Mouse (Mus musculus) heart, adult 11 months (tissue): ENCODE data around the gene Nr5a2.

Experiments used
- DNase-seq: peaks from one replicate; pipeline ENCODE4 v3.0.0; 2022

Gene Nr5a2

GRCm38 (mm10) chr1:136948511-136949275 is 11.6 kb downstream of the Nr5a2 start:
- peak; percentile 90 for DNase-seq

DNA sequence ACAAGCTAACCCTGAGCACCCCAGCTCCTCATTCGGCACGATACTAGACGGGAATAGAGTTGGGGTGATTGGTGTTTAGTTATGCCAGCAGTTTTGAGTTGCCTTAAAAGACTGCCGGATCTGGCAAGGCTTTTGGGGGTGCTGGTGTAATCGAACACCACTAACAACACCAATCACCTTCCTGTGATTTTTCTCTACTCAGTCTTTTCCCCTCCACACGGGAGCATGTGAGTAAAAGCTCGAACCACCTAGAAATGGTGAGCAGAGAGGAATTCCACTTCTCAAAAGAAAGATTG is 12.2 kb downstream of the Nr5a2 start:
- peak; percentile 48 for DNase-seq

DNA sequence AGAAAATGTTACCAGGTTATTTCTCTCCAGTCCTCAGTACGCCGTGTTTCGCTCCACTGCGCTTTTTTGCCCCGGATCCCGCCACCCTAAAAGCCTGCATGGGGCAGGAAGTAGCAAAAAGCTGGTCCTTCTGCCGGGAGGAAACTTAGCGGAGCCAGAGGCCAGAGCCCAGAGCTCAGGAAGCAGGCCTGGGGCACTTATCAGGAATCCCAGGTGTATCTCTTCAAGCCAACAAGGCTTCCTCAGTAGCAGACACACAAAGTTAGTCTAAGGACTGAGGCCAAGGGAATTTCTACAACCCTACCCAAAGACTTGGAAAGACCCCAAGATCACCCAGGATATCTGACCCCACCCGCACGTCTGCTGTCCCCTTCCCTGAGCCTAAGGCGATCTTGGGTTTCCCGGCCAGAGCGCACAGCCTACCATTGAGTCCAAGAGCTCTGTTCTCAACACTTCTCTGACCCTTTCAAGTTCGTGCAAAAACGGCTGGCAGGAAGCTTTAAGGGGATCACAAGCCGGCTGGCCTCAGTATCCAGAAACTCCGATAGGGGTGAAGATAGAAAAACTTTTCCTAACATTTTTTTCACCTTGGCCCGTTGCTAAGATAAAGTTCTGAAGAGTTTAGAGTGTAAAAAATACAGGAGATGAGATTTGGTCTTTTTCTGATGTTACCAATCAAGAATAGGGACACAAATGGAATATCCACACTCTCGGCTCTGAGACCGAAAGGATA is 12.7 kb downstream of the Nr5a2 start:
- DNase-seq: peak; percentile 87

DNA sequence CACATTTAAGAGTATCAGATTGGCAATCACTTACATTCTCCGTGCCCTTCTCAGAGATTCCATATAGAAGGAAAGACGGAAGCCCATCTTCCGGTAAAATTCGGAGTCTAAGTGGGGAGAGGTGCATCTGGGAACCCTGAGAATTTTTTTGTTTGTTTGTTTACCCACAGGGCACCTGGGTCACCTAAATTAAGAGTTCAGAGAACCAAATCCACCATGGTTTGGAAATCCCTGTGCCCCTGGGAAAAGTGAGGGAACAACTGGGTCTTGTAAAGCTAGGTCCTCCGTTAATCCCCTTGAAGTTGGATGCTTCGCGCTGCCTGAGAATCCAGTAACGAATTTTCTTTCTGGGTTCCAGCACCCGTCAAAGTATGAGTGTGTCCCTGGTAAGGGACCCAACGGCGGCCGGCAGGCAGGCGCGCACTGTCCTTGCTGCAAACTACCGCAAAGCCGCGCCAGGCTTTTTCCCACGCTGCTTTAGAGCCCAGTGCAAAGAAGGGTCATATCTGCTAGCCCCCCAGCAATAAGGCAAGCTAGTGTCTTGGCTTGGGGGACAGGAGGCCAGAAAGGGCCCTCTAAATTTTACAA is 13.3 kb downstream of the Nr5a2 start:
- peak; percentile 86 for DNase-seq

GRCm38 (mm10) chr1:136946404-136946803 is 13.8 kb downstream of the Nr5a2 start:
- DNase-seq: peak; percentile 25

DNA sequence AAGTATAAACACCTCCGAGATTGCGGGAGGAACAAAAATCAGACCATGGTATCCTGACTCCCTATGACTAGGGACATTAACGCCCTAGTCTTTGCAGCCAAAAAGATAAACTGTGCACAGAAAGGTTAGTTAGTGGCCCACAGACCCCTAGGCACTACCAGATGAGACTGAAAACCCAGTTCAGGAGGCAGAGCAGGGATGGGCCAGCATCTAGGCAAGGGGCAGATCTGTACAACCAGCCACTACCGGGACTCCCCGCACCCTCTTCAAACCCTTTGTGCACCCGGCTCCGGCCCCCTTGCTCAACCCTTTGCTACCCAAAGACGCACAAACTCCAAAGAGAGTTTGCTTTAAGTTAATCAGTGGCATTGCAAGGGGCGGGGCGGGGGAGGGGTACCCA is 14.4 kb downstream of the Nr5a2 start:
- DNase-seq: peak; percentile 49

GRCm38 (mm10) chr1:136945426-136945825 is 14.8 kb downstream of the Nr5a2 start:
- DNase-seq: no peak

DNA sequence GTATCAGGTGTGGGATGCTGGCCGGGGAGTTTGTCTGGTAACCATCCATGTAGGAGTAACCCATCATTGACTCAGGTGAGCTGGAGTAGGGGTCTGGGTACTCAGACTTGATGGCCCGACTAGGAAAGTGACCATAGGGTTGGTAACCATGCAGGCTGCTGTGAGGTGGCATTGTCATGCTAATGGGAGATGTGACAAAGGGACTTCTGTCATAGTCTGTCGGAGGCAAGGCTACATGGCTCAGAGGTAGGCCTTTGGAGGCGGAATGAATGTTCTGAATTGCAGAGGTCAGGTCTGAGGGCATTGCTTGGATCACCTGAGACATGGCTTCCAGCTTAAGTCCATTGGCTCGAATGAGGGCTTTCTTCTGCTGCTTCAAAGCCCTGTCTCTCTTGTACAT is 19.6 kb downstream of the Nr5a2 start:
- DNase-seq: no peak

DNA sequence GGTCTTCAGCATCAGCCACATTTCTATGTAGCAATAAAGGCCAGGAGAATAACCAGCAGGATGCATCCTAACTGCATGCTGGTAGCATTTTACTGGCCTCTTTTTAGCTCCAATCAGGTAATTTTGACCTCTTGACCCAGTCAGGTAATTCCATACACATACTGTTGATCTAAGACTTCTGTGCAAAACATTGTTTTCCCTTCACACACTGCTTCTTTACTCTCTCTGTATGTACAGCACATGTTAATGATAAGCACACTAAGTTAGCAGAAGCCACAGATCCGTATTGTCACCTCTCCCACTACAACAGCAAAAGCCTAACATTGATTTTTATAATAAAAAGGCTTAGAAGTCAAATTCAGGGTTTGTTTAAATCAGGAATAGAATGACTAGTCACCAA is 21.0 kb downstream of the Nr5a2 start:
- DNase-seq: no peak

DNA sequence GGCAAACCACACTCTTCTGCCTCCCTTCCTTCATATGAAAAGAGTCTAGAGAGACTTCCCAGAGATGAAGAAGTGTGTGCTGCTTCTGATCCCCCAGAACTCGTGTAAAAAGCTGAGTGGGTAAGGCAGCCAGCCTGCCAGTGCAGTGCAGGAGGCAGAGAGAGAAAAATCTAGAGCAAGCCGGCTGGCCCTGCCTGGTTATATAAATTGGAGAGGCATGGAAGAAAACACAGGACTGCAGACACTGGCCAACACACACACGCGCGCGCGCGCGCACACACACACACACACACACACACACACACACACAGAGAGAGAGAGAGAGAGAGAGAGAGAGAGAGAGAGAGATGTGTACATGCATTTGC is 24.3 kb downstream of the Nr5a2 start:
- no peak for DNase-seq

GRCm38 (mm10) chr1:136935316-136935959 is 24.8 kb downstream of the Nr5a2 start:
- DNase-seq: peak; percentile 79

DNA sequence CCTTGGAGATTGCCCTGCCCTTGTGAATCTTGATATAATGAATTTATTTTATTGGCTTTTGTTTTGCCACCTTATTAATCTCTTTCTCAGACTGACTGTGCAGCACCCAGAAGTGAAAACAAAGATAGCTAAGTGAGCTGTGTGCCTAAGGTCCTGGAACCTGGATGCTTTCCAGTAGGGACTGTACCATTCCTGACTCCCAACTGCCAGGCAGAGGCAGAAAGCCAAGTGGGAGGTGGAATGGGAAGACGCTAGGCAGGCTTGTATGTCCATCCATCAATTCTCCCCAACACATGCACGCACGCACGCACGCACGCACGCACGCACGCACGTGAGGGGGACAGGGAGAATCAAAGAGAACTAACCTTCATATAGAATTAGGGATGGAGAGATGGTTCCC is 26.2 kb downstream of the Nr5a2 start:
- DNase-seq: no peak

DNA sequence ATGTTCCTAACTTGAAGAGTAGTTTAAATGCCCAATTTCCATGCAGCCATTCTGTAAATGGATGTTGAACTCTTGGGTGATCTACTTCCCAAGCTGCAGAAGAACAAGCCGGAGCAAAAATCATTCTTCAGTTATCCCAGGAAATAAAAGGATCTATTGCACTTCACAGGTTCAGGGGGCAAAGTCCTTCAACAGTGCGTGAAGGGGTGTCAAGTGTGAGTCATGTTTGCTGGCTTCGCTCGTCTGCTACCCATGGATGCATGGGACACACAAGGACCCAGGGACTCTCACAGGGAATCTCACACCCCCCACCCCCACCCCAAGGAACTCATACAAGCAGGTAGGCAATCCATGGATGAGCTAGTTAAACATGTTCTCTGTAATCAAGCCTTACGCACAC is 29.2 kb downstream of the Nr5a2 start:
- DNase-seq: no peak

DNA sequence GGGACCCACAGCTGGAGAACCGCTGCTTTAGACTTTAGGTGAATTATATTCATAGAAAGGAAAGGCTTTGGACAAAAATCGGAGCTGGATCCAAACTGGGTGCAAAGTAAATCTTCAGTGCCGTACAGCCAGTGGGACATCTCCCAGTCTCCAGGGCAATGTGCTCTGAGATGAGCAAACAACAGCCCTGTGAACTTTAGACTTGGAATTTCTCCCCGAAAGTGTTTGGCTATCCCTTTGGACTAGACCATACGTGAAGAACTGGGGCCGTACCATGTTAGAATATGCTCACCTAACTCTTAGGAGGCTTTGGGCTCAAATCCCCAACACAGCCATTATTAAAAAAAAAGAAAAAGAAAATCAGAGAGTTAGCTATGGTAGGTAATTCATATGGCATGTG is 30.5 kb downstream of the Nr5a2 start:
- no peak for DNase-seq

GRCm38 (mm10) chr1:136927428-136927827 is 32.8 kb downstream of the Nr5a2 start:
- DNase-seq: no peak

DNA sequence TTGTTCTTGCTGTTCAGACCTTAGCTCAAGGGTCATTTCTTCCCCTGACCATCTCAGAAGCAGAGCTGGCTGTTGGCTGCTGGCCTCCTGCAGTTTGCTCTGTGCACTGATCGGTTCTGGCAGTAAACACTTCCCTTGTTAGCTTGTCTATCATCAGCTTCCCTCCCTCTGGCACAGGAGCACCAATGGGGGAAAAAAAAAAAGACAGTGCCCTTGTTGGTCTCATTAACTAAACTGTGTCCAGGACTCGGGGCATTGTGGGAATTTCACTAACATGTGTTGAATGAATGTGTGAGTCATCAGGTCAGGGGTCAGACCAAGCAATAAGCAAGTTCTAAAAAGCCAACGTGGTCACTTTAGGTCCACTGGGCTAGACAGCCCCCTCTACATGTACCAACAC is 34.2 kb downstream of the Nr5a2 start:
- no peak for DNase-seq

- DNase-seq: no peak
These were observed 40.2 kb downstream of the Nr5a2 start for GRCm38 (mm10) chr1:136920089-136920488.

- DNase-seq: peak; percentile 90
These were observed 41.5 kb downstream of the Nr5a2 start for GRCm38 (mm10) chr1:136918791-136919190.

GRCm38 (mm10) chr1:136915438-136915837 is 44.8 kb downstream of the Nr5a2 start:
- peak; percentile 93 for DNase-seq

GRCm38 (mm10) chr1:136911996-136912395 is 48.3 kb downstream of the Nr5a2 start:
- DNase-seq: no peak

DNA sequence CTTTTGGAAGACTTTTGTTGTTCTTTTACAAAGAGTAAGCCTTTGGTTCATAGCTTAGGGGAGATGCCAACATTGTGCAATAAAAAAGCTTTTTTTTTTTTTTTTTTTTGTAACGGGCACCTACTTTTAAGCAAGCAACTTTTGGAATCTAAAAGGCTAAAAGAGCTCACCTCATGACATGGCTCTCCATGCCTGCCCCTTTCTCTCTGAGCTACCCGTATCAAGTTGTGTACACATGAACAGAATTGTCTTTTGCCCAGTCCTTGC is 48.7 kb downstream of the Nr5a2 start:
- DNase-seq: no peak

GRCm38 (mm10) chr1:136910741-136911593 is 49.3 kb downstream of the Nr5a2 start:
- no peak for DNase-seq

- no peak for DNase-seq
These were observed 50.1 kb downstream of the Nr5a2 start for GRCm38 (mm10) chr1:136910144-136910543.
